Mouse (Mus musculus): Measurements from ENCODE around the gene Fgfr1op2.

DNA sequence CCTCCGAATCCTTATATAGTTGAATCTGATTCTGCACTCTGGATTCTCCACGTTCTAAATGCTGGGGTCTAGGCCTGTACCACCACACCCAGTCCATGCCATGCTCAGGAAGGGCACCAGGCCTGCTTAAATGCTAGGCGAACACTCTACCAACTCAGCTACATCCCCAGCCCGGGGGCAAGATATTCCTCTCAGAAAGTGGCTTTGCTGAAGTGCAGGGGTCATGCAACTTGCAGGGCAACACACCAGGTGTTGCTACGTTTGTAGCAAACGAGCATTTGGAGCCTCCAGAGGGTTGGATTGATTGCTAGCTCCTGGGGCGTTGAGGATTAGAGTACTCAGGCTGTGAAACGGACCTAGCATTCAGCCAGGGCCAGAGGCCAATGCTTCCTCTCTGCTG lies 56.1 kb downstream of the Fgfr1op2 start:
- no peak for TF ChIP-seq CTCF (IDR thresholded peaks at IDR 0.05; ENCODE audit: low read depth, low read length)
- no peak for TF ChIP-seq POLR2A (IDR thresholded peaks at IDR 0.05; ENCODE audit: borderline replicate concordance, low read depth, low read length)

Data from bone marrow macrophage, adult 2 months (primary cell).